Mouse (Mus musculus): ENCODE data around the gene Trpm3. TPM values are rescaled to one million over a fixed set of nuclear protein-coding genes. Genes with fewer than 3 reads are reported as not detected.

The Trpm3 gene
- polyA plus RNA-seq, 1 experiment from 2014 or later, result 4.5 TPM

DNA sequence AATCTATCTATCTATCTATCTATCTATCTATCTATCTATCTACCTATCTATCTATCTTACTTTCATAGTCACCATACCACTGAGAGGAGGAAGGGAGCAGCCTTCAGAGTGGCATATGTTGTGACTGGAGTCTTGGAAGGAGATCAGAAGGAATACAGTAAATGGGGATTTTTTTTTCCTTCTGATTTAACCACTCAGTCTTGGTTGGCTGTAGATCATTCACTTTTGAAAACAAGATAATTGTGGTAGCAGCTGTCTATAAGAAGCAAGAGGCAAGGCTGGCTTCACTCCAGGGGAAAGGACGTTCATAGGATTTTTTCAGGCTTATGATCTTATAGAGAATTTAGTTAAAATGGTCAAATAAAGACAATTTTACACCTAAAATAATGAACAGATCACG, 188.0 kb downstream of the Trpm3 start:
- H3K27me3 ChIP-seq, result no peaks in the 10 kb centered on the region
- WGBS, result 42% methylated on average over 2 of the region's 2 CpGs
- no peak overlapping the region for H3K9ac ChIP-seq
- H3K4me2 ChIP-seq, result no peak overlapping the region
- H3K9me3 ChIP-seq, result no peaks in the 10 kb centered on the region
- H3K4me1 ChIP-seq, result no peaks in the 10 kb centered on the region
- H3K27ac ChIP-seq, result no peak overlapping the region
- ATAC-seq (ENCODE audit: insufficient number of reproducible peaks, low FRiP score, low TSS enrichment, low read depth), result no peak
- H3K36me3 ChIP-seq, result no peaks in the 10 kb centered on the region
- H3K4me3 ChIP-seq, result no peak overlapping the region

DNA sequence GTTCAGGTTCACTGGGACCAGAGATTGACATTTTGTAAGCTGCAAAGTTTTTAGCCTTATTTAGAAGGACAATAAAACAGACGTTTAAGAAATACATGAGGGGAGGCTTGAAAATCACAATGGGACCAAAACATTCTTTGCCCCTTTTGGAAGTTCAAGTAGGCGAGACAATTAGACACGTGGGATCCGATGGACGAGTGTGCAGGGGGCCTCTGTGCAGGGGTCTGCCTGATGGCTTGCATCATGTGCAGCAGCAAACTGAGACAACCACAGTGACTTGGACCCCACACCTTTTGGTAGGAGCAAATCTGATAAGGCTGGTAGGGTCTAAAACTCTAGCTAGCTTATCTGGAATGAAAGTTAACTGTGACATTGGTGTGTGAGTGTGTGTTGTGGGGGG, 188.4 kb downstream of the Trpm3 start:
- Histone ChIP-seq H3K4me1 (no peaks in the 10 kb centered on the region), H3K27ac (no peak overlapping the region), H3K4me3 (no peak overlapping the region), H3K27me3 (no peaks in the 10 kb centered on the region), H3K9me3 (no peaks in the 10 kb centered on the region), H3K36me3 (no peaks in the 10 kb centered on the region), H3K9ac (no peak overlapping the region), H3K4me2 (no peak overlapping the region)
- ATAC-seq (ENCODE audit: insufficient number of reproducible peaks, low FRiP score, low TSS enrichment, low read depth), result no peak
- WGBS, result 46% methylated on average over 5 of the region's 5 CpGs

DNA sequence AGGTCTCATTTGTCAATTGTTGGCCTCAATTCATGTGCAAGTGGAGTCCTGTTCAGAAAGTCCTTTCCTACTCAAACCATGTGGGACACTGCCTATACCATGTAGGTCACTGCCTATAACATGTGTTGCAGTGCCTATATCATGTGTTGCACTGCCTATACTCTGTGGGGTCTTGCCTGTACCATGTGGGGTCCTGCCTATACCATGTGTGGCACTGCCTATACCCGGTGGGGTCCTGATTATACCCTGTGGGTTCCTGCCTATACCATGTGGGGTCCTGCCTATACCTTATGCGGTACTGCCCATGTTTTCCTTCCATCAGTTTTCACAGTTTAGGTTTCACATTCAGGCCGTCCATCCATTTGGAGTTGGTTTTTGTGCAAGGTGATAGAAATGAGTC, 197.4 kb downstream of the Trpm3 start:
- no peak overlapping the region for H3K27ac ChIP-seq
- no peak for ATAC-seq (ENCODE audit: insufficient number of reproducible peaks, low FRiP score, low TSS enrichment, low read depth)
- H3K4me2 ChIP-seq, result no peak overlapping the region
- H3K36me3 ChIP-seq, result no peaks in the 10 kb centered on the region
- 78% methylated on average over 3 of the region's 3 CpGs for WGBS
- H3K4me3 ChIP-seq, result no peak overlapping the region
- H3K27me3 ChIP-seq, result no peaks in the 10 kb centered on the region
- no peaks in the 10 kb centered on the region for H3K4me1 ChIP-seq
- no peak overlapping the region for H3K9ac ChIP-seq
- no peaks in the 10 kb centered on the region for H3K9me3 ChIP-seq

DNA sequence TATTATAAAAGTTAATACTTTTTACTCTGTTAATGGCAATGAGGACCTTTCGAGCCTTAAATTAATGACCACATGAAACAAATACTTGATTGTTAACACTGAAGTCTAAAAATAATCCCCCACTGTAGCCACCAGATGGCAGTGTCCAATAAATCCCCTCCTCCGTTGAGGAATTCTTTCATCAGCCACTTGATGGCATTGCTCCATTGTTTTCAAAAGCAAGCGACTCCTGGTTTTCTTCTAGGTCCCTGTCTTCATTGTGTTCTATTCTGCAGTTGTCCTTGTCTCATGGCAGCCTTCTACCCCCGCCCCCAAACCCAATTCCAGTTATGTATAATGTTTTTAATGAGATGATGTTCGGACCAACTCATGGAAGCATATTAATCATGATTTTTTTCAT, 198.6 kb downstream of the Trpm3 start:
- no peak overlapping the region for H3K4me2 ChIP-seq
- H3K9me3 ChIP-seq, result no peaks in the 10 kb centered on the region
- H3K4me1 ChIP-seq, result no peaks in the 10 kb centered on the region
- H3K27me3 ChIP-seq, result no peaks in the 10 kb centered on the region
- no peak overlapping the region for H3K27ac ChIP-seq
- no peak overlapping the region for H3K9ac ChIP-seq
- WGBS, result 11% methylated on average over 5 of the region's 5 CpGs
- H3K36me3 ChIP-seq, result no peaks in the 10 kb centered on the region
- no peak overlapping the region for H3K4me3 ChIP-seq
- ATAC-seq (ENCODE audit: insufficient number of reproducible peaks, low FRiP score, low TSS enrichment, low read depth), result no peak

DNA sequence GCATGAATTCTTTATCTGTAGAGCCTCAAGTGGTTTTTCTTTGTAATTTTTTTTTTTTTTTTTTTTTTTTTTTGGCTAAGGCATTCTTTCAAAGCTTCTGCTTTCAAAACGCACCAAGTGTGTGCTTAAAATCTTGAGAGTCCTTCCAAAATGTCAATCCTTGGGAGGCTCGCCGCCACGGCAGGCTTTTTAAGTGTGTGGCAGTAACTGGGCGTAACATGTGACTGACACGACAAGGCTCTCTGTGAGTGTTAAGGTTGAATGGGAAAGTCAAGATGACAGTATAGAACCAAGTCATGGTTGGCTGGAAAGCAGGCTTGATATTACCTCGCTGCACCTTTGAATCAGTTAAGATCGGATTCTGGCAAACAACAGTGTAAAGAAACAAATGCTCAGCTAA, 200.1 kb downstream of the Trpm3 start:
- 86% methylated on average over 8 of the region's 8 CpGs for WGBS
- ATAC-seq (ENCODE audit: insufficient number of reproducible peaks, low FRiP score, low TSS enrichment, low read depth), result no peak

DNA sequence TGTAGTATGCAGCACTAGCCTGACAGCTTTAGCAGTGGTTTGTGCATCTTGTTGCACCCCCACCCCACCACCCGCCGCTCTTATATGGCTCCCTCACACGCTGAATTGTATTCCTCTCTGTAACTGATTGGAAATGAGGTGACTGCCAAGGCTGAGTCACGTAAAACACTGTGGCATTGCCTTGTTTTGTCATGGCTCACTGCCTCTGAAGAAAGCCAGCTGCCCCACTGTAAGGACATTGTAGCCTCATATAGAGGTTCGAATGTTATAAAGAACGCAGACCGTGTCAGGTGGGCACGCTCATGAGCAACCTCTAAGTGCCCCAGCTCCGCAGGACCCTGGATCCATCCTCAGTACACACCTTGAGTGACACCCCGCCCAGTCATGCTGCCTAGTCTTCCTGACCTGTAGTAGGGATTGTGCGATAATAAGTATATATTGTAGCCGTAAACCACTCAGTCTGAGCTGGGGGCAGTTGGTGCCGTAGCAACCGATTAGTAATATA, 215.2 kb downstream of the Trpm3 start:
- no peak for ATAC-seq (ENCODE audit: insufficient number of reproducible peaks, low FRiP score, low TSS enrichment, low read depth)
- Histone ChIP-seq H3K27ac (no peak overlapping the region), H3K9me3 (no peaks in the 10 kb centered on the region), H3K4me1 (no peaks in the 10 kb centered on the region), H3K4me3 (no peak overlapping the region), H3K27me3 (no peaks in the 10 kb centered on the region), H3K9ac (no peak overlapping the region), H3K4me2 (no peak overlapping the region), H3K36me3 (no peaks in the 10 kb centered on the region)
- WGBS, result 75% methylated on average over 14 of the region's 14 CpGs

More for the DNA sequence above, 200.1 kb downstream of the Trpm3 start:
- H3K27ac ChIP-seq, result no peak overlapping the region
- no peaks in the 10 kb centered on the region for H3K4me1 ChIP-seq
- no peaks in the 10 kb centered on the region for H3K9me3 ChIP-seq
- no peak overlapping the region for H3K9ac ChIP-seq
- no peak overlapping the region for H3K4me3 ChIP-seq
- H3K27me3 ChIP-seq, result no peaks in the 10 kb centered on the region
- no peak overlapping the region for H3K4me2 ChIP-seq
- H3K36me3 ChIP-seq, result no peaks in the 10 kb centered on the region

DNA sequence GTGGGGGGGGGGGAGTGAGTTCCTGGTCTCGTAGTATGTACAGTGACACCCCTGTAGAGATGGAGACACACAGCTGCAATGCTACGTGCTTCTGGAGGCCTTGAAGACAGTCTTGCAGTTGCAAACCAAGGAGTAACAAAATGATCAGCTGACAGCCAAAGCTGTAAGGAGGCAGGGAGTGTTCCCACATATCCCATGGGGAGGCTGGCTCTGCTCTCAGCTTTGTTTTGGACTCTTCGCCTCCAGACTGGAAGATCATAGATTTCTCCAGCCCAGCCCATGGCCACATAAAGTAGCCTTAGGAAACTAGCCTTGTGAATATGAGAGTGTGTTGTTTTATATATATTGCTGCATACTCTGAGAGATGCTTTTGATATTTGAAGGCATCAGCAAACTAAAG, 248.0 kb downstream of the Trpm3 start:
- Histone ChIP-seq H3K4me3 (no peak overlapping the region), H3K27me3 (no peaks in the 10 kb centered on the region), H3K36me3 (no peaks in the 10 kb centered on the region), H3K9ac (no peak overlapping the region), H3K9me3 (no peaks in the 10 kb centered on the region), H3K27ac (no peak overlapping the region), H3K4me2 (no peak overlapping the region), H3K4me1 (no peaks in the 10 kb centered on the region)
- 84% methylated on average over 3 of the region's 3 CpGs for WGBS
- ATAC-seq (ENCODE audit: insufficient number of reproducible peaks, low FRiP score, low TSS enrichment, low read depth), result no peak

DNA sequence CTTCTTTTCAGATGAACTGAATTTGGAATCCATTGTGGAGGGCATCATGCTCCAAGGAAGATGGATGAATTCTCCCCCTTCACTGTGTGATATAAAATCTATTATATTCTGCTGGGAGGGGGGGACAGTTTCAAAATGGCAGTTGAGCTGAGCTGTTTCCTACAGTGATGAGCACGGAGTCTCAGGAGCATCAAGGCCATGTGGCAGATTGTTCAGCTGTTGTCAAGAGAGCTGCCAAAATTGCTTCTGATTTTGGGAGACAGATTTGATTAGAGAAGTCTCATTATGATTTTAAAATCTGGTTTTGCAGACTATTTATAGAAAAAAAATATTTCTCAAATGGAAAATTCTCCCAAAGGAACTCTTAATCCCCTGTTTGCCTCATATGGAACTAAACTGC, 255.9 kb downstream of the Trpm3 start:
- 92% methylated on average over 1 of the region's 1 CpGs for WGBS
- Histone ChIP-seq H3K4me3 (no peak overlapping the region), H3K9me3 (no peaks in the 10 kb centered on the region), H3K36me3 (no peaks in the 10 kb centered on the region), H3K27ac (no peak overlapping the region), H3K27me3 (no peaks in the 10 kb centered on the region), H3K4me2 (no peak overlapping the region), H3K9ac (no peak overlapping the region), H3K4me1 (no peaks in the 10 kb centered on the region)
- no peak for ATAC-seq (ENCODE audit: insufficient number of reproducible peaks, low FRiP score, low TSS enrichment, low read depth)

DNA sequence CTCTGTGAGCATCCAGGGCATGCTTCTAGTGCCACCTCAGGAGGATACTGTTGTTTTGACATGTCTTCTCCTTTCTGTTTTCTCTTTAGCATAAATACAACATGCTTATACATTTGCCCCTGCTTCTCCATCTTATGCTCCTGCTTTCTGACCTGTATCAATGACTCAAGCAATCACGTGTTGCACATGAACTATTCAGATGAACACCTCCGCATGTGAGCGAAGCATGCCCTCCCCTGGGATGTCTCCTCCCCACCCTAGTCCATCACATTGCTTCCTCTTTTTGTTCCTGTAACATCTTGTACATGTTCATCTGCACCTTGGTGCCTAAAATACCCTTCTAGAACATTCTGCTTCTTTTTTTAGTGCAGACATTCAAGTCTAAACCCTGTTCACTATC, 265.2 kb downstream of the Trpm3 start:
- H3K36me3 ChIP-seq, result no peaks in the 10 kb centered on the region
- no peak for ATAC-seq (ENCODE audit: insufficient number of reproducible peaks, low FRiP score, low TSS enrichment, low read depth)
- no peak overlapping the region for H3K9ac ChIP-seq
- H3K9me3 ChIP-seq, result no peaks in the 10 kb centered on the region
- no peak overlapping the region for H3K4me2 ChIP-seq
- H3K4me1 ChIP-seq, result no peaks in the 10 kb centered on the region
- no peak overlapping the region for H3K27ac ChIP-seq
- 91% methylated on average over 3 of the region's 3 CpGs for WGBS
- H3K4me3 ChIP-seq, result no peak overlapping the region
- H3K27me3 ChIP-seq, result no peaks in the 10 kb centered on the region

DNA sequence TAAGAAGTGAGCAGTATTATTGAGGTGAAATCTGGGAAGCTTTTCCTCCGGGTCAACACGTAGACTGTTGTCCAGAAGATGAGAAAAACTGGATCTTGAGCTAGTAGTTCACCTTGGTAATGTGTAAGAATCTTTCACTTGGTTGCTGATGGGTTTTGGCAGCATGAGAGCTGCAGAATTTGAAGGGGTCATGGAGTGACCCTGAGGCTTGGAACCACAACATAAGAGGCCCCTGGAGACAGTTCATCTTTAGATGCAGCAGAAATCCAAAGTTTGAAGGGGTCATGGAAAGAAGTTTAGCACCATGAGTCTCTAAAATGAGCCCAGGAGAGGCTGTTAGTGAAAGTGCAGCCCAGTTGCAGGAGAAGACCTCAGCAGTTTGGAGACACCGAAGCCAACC, 279.4 kb downstream of the Trpm3 start:
- no peak for ATAC-seq (ENCODE audit: insufficient number of reproducible peaks, low FRiP score, low TSS enrichment, low read depth)
- Histone ChIP-seq H3K27ac (no peak overlapping the region), H3K4me1 (no peaks in the 10 kb centered on the region), H3K9ac (no peak overlapping the region), H3K4me3 (no peak overlapping the region), H3K4me2 (no peak overlapping the region), H3K27me3 (no peaks in the 10 kb centered on the region), H3K36me3 (no peaks in the 10 kb centered on the region), H3K9me3 (no peaks in the 10 kb centered on the region)
- 84% methylated on average over 3 of the region's 3 CpGs for WGBS

DNA sequence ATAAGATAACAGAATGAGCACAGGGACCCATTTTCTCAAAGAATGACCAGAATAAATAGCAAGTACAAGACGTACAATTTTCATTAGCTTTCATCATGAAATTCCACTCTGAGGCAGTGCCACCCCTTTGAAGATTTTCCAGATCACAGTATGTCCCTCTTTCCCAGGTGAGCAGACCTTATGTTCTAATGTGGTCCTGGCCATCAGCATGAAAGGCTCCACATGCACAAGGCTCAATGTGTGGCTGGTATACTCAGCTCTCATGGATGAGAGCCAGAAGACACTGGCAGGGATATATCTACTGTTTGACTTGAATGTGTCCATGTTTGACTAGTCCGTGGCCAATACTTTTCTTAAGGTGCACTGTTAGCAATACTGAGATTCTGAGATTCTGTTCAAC, 298.4 kb downstream of the Trpm3 start:
- H3K4me3 ChIP-seq, result no peak overlapping the region
- H3K27me3 ChIP-seq, result no peaks in the 10 kb centered on the region
- no peaks in the 10 kb centered on the region for H3K36me3 ChIP-seq
- no peaks in the 10 kb centered on the region for H3K4me1 ChIP-seq
- WGBS, result 85% methylated on average over 2 of the region's 2 CpGs
- H3K9me3 ChIP-seq, result no peaks in the 10 kb centered on the region
- no peak overlapping the region for H3K27ac ChIP-seq
- no peak overlapping the region for H3K4me2 ChIP-seq
- no peak overlapping the region for H3K9ac ChIP-seq
- ATAC-seq (ENCODE audit: insufficient number of reproducible peaks, low FRiP score, low TSS enrichment, low read depth), result no peak

DNA sequence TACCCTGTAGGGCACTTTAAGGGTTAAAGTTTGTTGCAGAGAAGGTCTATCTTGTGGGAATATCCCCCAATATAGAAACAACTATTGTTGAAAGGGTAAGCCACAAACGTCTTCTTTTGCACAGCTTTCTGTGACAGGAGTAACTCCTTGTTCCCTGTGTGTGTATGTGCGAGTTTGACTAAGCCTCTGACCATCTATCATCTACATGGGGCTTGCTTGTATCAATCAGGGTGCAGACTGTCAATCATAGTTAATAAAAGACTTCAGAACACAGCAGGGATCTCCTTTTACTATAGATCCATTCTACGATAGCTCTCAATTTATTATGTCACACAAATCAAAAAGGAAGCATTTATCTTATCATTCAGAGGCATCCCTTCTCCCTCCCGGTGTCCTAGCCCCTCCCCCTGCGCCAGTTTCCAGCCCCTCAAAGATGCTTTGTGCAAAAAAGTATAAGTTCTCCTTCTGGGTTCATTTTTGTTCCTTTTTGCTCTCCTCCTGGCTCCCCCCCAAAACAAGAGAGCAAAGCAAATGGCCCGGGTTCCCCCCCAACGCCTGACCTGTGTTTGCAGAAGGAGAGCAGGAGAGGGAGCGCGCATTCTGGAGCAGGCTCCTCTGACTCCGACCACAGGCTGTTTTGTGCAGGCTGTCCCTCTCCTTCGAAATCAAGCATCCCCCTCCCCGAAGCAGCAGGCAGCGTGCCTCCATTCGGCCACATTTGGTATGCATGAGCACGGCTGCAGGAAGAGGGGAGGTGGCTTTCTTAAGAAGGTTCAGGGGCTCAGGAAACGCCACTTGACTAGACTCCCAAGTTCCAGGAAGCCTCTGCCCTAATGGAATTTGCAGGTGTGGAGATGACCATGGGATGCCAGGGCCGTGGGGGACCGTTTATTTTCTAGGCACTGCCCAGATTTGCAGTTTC, 308.8 kb downstream of the Trpm3 start:
- Histone ChIP-seq H3K9ac (no peak overlapping the region), H3K4me3 (peak overlapping the region; percentile 37), H3K9me3 (no peaks in the 10 kb centered on the region), H3K4me1 (peaks cover 6% of the 10 kb centered on the region), H3K36me3 (no peaks in the 10 kb centered on the region), H3K27me3 (0 out of 2 replicates have a peak, but pooled peaks cover 5% of the 10 kb centered on the region), H3K4me2 (peak overlapping the region; percentile 64), H3K27ac (peak overlapping the region; percentile 57; the same call in 1 of the 2 replicates)
- WGBS, result 7% methylated on average over 18 of the region's 18 CpGs
- ATAC-seq (ENCODE audit: insufficient number of reproducible peaks, low FRiP score, low TSS enrichment, low read depth), result no peak
